Mouse (Mus musculus) spleen, adult 18-20 months (tissue): ENCODE results near the gene Zfp961.

Source experiments
- DNase-seq, 2 experiments: peaks; one replicate each; pipeline ENCODE4 v3.0.0; 2022; ENCODE audit warnings: mixed read lengths in 2 of 2

Zfp961 gene

DNA sequence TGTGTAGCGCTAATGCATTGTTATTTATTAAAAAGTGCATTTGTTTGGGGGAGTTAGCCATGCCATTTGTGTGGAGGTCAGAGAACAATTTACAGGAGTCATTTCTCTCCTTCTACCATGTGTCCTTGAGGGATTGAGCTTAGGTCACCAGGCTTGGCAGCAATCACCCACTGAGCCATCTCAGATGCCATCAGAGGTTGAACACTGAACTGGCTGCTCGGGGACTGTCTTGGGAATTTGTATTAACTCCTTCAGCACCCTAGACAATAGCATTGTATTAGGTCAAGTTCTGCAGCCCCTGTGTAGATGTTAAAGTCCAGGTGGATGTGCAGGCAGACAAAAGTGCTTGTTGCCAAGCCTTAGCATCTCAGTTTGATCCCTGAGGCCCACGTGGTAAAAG lies 13.2 kb downstream of the Zfp961 start:
- DNase-seq: no peak

DNA sequence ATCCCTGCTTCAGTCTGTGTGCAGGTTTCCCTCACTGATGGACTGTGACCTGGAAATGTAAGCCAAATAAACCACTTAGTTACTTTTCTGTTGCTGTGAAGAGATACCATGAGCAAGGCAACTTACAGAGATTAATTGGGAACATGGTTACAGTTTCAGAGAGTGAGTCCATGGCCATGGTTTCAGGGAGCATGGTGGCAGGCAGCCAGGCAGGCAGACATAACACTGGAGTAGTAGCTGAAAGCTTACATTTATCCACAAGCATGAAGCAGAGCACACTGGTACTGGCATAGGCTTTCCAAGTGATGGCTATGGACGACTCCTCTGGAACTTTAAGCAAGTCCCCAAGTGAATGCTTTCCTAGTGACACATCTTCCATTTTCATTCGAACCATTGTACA lies 14.3 kb downstream of the Zfp961 start:
- DNase-seq: no peak

DNA sequence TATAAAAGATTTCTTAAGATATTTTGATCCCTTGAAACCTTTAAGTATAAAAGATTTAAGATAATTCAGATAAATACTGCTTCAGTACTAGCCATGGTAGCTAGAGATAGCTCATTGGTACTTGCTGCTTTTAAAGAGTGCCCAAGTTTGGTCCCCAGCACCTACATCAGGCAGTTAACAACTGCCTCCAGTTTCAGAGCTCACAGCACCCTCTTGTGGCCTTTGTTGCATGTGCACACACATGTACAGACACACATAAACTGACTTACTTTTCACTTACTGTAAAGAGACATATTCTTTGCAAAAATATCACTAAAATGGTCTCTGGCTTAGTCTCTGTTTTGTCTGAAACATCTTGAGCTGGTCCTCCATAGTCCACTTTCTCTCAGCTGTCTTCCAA lies 15.6 kb downstream of the Zfp961 start:
- DNase-seq: no peak

DNA sequence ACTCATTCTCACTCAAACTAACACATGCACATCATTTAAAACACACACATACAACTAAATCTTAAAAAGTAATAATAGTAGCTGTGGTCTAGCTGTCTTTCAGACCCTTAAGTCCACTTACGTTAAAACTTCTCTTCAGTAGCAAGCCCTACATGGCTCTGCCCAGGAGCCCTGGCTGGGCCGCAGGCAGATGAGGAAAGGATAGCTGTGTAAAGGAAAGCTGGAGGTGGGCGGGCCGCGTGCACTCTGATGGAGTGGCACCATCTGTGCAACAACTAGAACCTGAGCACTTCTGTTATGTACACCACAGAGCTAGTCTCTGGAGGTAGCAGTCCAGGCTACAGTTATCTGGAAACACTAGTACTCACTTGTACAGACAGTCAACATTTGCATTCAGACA lies 16.4 kb downstream of the Zfp961 start:
- no peak for DNase-seq

DNA sequence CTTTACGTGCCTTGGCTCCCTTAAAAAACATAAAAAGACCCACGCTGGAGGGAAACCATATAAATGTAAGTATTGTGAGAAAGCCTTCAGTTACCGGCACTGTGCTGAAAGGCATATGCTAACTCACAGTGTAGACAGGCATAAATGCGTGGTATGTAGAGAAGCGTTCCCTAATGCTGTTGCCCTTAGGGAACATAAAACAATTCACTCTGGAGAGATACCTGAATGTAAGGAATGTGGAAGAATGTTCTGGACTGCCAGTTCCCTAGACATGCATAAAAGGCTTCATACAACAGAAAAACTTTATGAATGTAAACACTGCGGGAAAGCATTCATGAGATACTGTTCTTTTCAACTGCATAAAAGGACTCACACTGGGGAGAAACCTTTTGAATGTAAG lies 17.3 kb downstream of the Zfp961 start:
- no peak for DNase-seq

DNA sequence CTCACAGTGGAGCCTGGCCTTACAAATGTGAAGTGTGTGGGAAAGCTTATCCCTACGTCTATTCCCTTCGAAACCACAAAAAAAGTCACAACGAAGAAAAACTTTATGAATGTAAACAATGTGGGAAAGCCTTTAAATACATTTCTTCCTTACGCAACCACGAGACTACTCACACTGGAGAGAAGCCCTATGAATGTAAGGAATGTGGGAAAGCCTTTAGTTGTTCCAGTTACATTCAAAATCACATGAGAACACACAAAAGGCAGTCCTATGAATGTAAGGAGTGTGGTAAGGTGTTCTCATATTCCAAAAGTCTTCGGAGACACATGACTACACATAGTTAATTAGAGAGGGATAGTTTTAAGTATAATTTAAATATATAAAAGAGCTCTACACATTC lies 17.8 kb downstream of the Zfp961 start:
- DNase-seq: no peak

DNA sequence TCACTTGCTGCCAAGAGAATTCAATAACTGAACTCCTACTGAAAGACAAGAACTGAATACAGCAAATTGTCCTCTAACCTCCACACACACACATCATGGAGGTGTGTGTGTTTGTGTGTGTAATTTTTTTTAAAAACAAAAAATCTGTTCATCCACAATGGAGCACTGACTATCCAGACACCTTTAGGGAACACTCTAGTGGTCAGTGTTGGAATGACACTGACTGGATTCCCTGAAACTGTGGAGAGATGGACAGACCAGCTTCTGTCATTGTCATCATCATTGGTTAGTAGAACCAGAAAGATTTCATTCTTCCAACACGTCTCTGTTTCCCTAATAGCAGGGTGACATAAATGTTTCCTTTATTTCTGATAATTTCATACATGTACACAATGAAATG lies 21.1 kb downstream of the Zfp961 start:
- no peak for DNase-seq

DNA sequence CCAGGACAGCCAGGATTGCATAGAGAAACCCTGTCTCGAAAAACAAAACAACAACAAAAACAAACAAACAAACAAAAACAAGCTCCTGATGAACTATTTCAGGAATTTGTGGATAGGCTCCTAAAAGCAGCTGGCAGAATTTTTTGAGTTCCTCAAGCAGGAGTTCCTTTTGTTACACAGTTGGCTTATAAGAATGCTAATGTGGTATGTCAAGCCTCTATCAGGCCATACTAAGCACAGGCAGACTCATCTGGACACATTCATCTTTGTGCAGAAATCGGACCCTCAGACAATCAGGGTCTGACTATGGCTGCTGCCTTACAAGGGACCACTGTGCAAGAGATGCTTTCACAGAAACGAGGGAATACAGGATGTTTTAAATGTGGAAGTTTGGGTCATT lies 23.4 kb downstream of the Zfp961 start:
- no peak for DNase-seq

GRCm38 (mm10) chr8:71981032-71981431 lies 30.2 kb downstream of the Zfp961 start:
- DNase-seq: no peak

- DNase-seq: no peak
Measured at GRCm38 (mm10) chr8:71981456-71981855, 30.6 kb downstream of the Zfp961 start.

DNA sequence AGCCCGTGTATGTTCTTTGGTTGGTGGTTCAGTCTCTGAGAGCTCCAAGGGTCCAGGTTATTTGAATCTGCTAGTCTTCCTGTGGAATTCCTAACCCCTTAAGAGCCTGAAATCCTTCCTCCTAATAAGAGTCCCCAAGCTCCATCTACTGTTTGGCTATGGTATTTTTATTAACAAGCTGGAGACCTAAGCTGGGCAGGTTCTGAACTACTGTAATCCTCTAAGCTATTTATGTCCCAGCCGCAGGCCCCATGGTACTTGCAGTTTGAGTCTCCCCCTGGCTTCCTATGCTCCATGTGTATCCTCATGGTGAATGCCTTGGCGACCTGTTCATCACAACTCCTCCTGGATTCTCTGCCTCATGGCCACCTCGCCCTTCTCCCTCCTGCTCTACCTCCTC lies 33.8 kb downstream of the Zfp961 start:
- no peak for DNase-seq

DNA sequence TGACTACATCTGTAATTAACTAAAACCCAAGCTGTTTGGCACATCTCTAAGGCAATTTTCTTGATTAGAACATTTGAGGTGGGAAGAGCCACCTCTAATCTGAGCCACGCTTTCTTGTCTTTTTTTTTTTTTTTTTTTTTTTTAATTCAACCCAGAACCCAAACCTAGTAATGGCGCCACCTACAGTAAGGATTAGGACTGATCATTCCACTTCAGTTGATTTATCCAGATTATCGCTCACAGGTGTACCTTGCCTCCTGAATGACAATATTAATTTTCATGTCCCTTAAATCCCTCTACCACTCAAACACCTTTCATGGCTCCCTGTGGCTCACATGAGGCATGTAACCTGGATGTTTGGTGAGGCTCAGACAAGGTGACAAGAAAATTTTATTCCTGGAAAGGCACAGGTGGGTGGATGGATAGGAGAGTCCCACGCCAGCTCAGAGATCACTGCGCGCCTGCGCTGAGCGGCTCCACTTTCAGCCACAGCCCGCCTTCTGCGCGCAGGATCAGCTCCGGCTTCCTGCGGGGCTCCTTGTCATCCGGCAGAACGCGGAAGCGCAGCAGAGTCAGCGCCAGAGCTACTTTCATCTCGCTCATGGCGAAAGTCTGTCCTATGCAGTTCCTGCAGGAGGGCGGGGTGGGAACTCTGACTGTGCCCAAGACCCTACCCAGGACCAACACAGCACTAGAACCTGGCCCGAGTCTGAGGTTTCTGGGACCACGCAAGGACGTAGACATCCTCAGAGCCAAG lies 37.5 kb downstream of the Zfp961 start:
- DNase-seq: peak; percentile 36 to 57

GRCm38 (mm10) chr8:71988867-71989599 lies 38.2 kb downstream of the Zfp961 start:
- no peak for DNase-seq

- no peak for DNase-seq
Measured at GRCm38 (mm10) chr8:71999434-71999833, 48.6 kb downstream of the Zfp961 start.

DNA sequence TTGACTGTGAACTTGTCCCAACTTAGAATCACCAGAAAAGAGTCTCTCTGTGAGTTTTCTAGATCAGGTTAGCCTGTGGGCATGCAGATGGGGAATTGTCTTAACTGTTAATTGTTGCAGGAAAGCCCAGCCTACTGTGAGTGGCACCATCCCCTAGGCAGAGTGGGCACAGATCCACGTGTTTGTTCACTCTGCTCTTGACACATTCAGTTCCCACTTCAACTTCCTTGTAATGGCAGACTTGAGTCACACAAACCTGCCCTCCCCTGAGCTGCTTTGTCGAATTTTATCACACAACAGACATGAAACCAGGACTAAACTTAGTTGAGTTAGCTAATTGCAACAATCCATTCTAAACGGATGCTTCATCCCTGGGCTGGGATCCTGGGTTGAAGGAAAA lies 49.4 kb downstream of the Zfp961 start:
- no peak for DNase-seq

- DNase-seq: no peak
Measured at GRCm38 (mm10) chr8:72002942-72003341, 52.1 kb downstream of the Zfp961 start.

GRCm38 (mm10) chr8:72005912-72006311 lies 55.1 kb downstream of the Zfp961 start:
- DNase-seq: no peak

- DNase-seq: no peak
Measured at GRCm38 (mm10) chr8:72006763-72007162, 55.9 kb downstream of the Zfp961 start.

GRCm38 (mm10) chr8:72008134-72008641 lies 57.4 kb downstream of the Zfp961 start:
- peak; percentile 62 to 68 for DNase-seq

DNA sequence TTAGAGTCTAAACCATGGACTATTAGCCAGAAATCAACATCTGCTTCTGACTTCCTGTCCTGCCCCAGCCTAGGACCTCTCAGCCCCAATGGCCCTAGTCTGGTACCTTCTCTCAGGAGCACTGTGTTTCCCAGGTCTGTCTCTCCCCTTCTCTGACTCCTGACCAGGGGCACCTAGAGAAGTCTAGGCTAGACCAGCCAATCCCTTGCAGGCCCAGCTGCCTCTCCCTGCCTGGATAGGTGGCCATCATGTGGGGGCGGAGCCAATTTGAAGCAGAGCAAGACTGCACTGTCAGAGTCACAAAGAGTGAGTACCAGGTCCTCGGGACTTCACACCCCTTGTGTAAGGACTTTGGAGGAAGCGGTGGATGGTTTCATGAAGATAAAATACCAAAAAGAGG lies 58.6 kb downstream of the Zfp961 start, which contains the start of gene Cyp4f18:
Gene Cyp4f18 (minus strand): TSS at position 154 of the 400 bp plus-strand sequence.
- DNase-seq: peak; percentile 72 to 73

- peak; percentile 39 to 49 for DNase-seq
Measured at GRCm38 (mm10) chr8:72013506-72014228, 62.8 kb downstream of the Zfp961 start.

- DNase-seq: peak; percentile 63 to 67
Measured at GRCm38 (mm10) chr8:72017339-72017738, 66.5 kb downstream of the Zfp961 start.

- DNase-seq: no peak
Measured at GRCm38 (mm10) chr8:72018141-72018540, 67.3 kb downstream of the Zfp961 start.
